Mouse (Mus musculus) CH12.LX (cell line): ENCODE data around the gene 2610528A11Rik. TPM values are rescaled to one million over a fixed set of nuclear protein-coding genes. Genes with fewer than 3 reads are reported as not detected.

ENCODE experiments used
- DNase-seq: peaks from one replicate; pipeline ENCODE4 v3.0.0-alpha.2; 2013; ENCODE audit errors: extremely low read depth
- H3K27ac ChIP-seq: 2 replicates; pipeline ENCODE4 v1.5.1; 2012; ENCODE audit warnings: low read depth, mild to moderate bottlenecking, control low read depth, moderate library complexity; ENCODE audit not compliant: insufficient read depth
- H3K27me3 ChIP-seq: replicated peaks from 2 replicates; pipeline ENCODE3; 2012; ENCODE audit warnings: inconsistent platforms
- H3K36me3 ChIP-seq, 2 experiments: replicated peaks in 1 of 2; 2 replicates each; pipeline versions ENCODE3 to v1.6.1; 2012; ENCODE audit warnings: inconsistent platforms in 1 of 2, low read length in 1 of 2, mild to moderate bottlenecking in 1 of 2, mixed read lengths in 1 of 2, moderate library complexity in 1 of 2; ENCODE audit not compliant: control insufficient read depth in 1 of 2, insufficient read depth in 1 of 2
- H3K4me1 ChIP-seq, 2 experiments: 2 replicates each; pipeline ENCODE4 v1.6.1; 2012; ENCODE audit warnings: inconsistent platforms in 1 of 2, moderate library complexity in 1 of 2; ENCODE audit not compliant: insufficient read depth in 2 of 2, control insufficient read depth in 1 of 2
- H3K4me2 ChIP-seq: 2 replicates; pipeline ENCODE4 v1.6.1; 2012; ENCODE audit warnings: low read depth, mild to moderate bottlenecking, control low read depth; ENCODE audit not compliant: poor library complexity, insufficient read depth, severe bottlenecking
- H3K4me3 ChIP-seq, 3 experiments: fragments of 150-350 bp in 1 of 3; sonication (generic) in 1 of 3; replicated peaks in 1 of 3; 2 replicates each; pipeline versions ENCODE3 to v1.5.1; 2011 to 2012; ENCODE audit warnings: low read depth in 2 of 3, low read length in 2 of 3, mild to moderate bottlenecking in 2 of 3, moderate library complexity in 2 of 3, control low read depth in 1 of 3, improper control_type of control experiment in 1 of 3, inconsistent platforms in 1 of 3, mixed read lengths in 1 of 3; ENCODE audit not compliant: poor library complexity in 1 of 3
- H3K79me2 ChIP-seq: replicated peaks from 2 replicates; pipeline ENCODE4 v1.6.1; 2012; ENCODE audit warnings: mild to moderate bottlenecking, moderate library complexity; ENCODE audit not compliant: control insufficient read depth, poor library complexity, insufficient read depth, severe bottlenecking; ENCODE audit errors: extremely low read depth
- H3K9ac ChIP-seq: 2 replicates; pipeline ENCODE4 v1.6.1; 2012; ENCODE audit warnings: low read depth, mild to moderate bottlenecking, control low read depth, moderate library complexity; ENCODE audit not compliant: insufficient read depth
- H3K9me3 ChIP-seq: replicated peaks from 2 replicates; pipeline ENCODE3; 2012; ENCODE audit warnings: low read length, inconsistent platforms, mixed read lengths
- BHLHE40 ChIP-seq: IDR thresholded peaks from 2 replicates; pipeline ENCODE4 v1.6.1; 2011; ENCODE audit warnings: mild to moderate bottlenecking, low read depth, low read length, improper control_type of control experiment
- CHD2 ChIP-seq: IDR thresholded peaks from 2 replicates; pipeline ENCODE4 v1.6.1; 2011; ENCODE audit warnings: low read length, improper control_type of control experiment
- CTCF ChIP-seq, 2 experiments: IDR thresholded peaks in 1 of 2; conservative IDR thresholded peaks in 1 of 2; 2 replicates each; pipeline ENCODE4 v1.5.1; 2011 to 2012; ENCODE audit warnings: low read depth in 2 of 2, low read length in 2 of 2, improper control_type of control experiment in 1 of 2, inconsistent platforms in 1 of 2, mild to moderate bottlenecking in 1 of 2, moderate library complexity in 1 of 2
- EP300 ChIP-seq: IDR thresholded peaks from 2 replicates; pipeline ENCODE4 v1.6.1; 2011; ENCODE audit warnings: low read length, improper control_type of control experiment
- GABPA ChIP-seq: IDR thresholded peaks from 2 replicates; pipeline ENCODE4 v1.6.1; 2012; ENCODE audit warnings: low read depth, low read length, improper control_type of control experiment, inconsistent platforms; ENCODE audit not compliant: insufficient replicate concordance
- JUN ChIP-seq: IDR thresholded peaks from 2 replicates; pipeline ENCODE4 v1.6.1; 2011; ENCODE audit warnings: low read depth, mild to moderate bottlenecking, low read length, improper control_type of control experiment, moderate library complexity; ENCODE audit not compliant: insufficient read depth
- KAT2A ChIP-seq: IDR thresholded peaks from 2 replicates; pipeline ENCODE4 v1.6.1; 2012; ENCODE audit warnings: low read length, improper control_type of control experiment, inconsistent platforms; ENCODE audit not compliant: insufficient replicate concordance
- MAX ChIP-seq: IDR thresholded peaks from 2 replicates; pipeline ENCODE4 v1.6.1; 2011; ENCODE audit warnings: low read length, improper control_type of control experiment
- MAZ ChIP-seq: IDR thresholded peaks from 2 replicates; pipeline ENCODE4 v1.6.1; 2012; ENCODE audit warnings: low read depth, mild to moderate bottlenecking, inconsistent platforms, low read length, improper control_type of control experiment, moderate library complexity
- MEF2A ChIP-seq: IDR thresholded peaks from 2 replicates; pipeline ENCODE4 v1.6.1; 2014; ENCODE audit warnings: low read depth, mild to moderate bottlenecking, inconsistent platforms, low read length, improper control_type of control experiment, borderline replicate concordance
- NELFE ChIP-seq: IDR thresholded peaks from 2 replicates; pipeline ENCODE4 v1.6.1; 2011; ENCODE audit warnings: low read depth, low read length, improper control_type of control experiment
- POLR2A ChIP-seq: IDR thresholded peaks from 2 replicates; pipeline ENCODE4 v1.6.1; 2011; ENCODE audit warnings: low read depth, mild to moderate bottlenecking, improper control_type of control experiment, low read length
- POLR2AphosphoS2 ChIP-seq: IDR thresholded peaks from 2 replicates; pipeline ENCODE4 v1.6.1; 2011; ENCODE audit warnings: low read depth, low read length, improper control_type of control experiment
- RCOR1 ChIP-seq: conservative IDR thresholded peaks from 2 replicates; pipeline ENCODE4 v1.6.1; 2012; ENCODE audit warnings: low read depth, mild to moderate bottlenecking, inconsistent platforms, low read length, improper control_type of control experiment
- TBP ChIP-seq: conservative IDR thresholded peaks from 2 replicates; pipeline ENCODE4 v1.6.1; 2011; ENCODE audit warnings: low read depth, low read length, improper control_type of control experiment
- UBTF ChIP-seq: IDR thresholded peaks from 2 replicates; pipeline ENCODE4 v1.6.1; 2012; ENCODE audit warnings: low read depth, mild to moderate bottlenecking, inconsistent platforms, low read length, improper control_type of control experiment, moderate library complexity
- ZC3H11A ChIP-seq: IDR thresholded peaks from 2 replicates; pipeline ENCODE4 v1.6.1; 2012; ENCODE audit warnings: low read depth, mild to moderate bottlenecking, inconsistent platforms, low read length, improper control_type of control experiment
- ZNF384 ChIP-seq: IDR thresholded peaks from 2 replicates; pipeline ENCODE4 v1.6.1; 2012; ENCODE audit warnings: low read depth, low read length, improper control_type of control experiment, inconsistent platforms
- dilution Hi-C: fragments of 300-500 bp; cut with MboI; formaldehyde crosslinking; loops from 2 replicates; pipeline ENCODE4 v1.14.3; 2020; ENCODE audit warnings: low sequenced_read_pairs; ENCODE audit not compliant: extremely low pct_unique_long_range_greater_than_20kb, extremely low pct_ligation_motif_present
- in situ Hi-C: fragments of 300-500 bp; cut with MboI; formaldehyde crosslinking; loops from 3 replicates; pipeline ENCODE4 v1.14.3; 2019; ENCODE audit warnings: low sequenced_read_pairs, low pct_ligation_motif_present, low pct_unique_long_range_greater_than_20kb, mixed read lengths
- polyA plus RNA-seq: library from polyadenylated mRNA; unstranded; fragments of >175 nt; gene quantifications from 2 replicates; pipeline ENCODE4 v1.2.1, GENCODE M21; 2012; ENCODE audit warnings: low read depth; ENCODE audit not compliant: insufficient read length
- total RNA-seq, 2 experiments: library from RNA; depleted of rRNA; stranded (reverse); fragments of 300-350 nt in 1 of 2; fragments of >200 nt in 1 of 2; gene quantifications; 2 replicates each; pipeline ENCODE4 v1.2.3; 2012 to 2014

2610528A11Rik gene
- total and polyA plus RNA-seq, 3 experiments, result not detected

GRCm38 (mm10) chr14:37064849-37065248 lies 49.0 kb downstream of the 2610528A11Rik start:
- H3K9ac ChIP-seq, result no peak overlapping the region

More at GRCm38 (mm10) chr14:37064849-37065248, 49.0 kb downstream of the 2610528A11Rik start:
- TF ChIP-seq POLR2A (no peak), MAX (no peak), POLR2AphosphoS2 (no peak), CTCF (conservative IDR thresholded peaks at IDR 0.05 in 1 of 2, IDR thresholded peaks at IDR 0.05 in 1 of 2; ENCODE audit: low read depth in 2 of 2, low read length in 2 of 2) (no peak), MAZ (no peak), JUN (no peak), MEF2A (no peak), BHLHE40 (no peak), CHD2 (no peak), NELFE (no peak), KAT2A (no peak), TBP (no peak), ZNF384 (no peak), GABPA (no peak), EP300 (no peak), RCOR1 (no peak), UBTF (no peak), ZC3H11A (no peak)
- TF ChIP-seq, all 38 proteins: peak for 0
- in situ Hi-C loops (no loop called here), dilution Hi-C loops (no loop called here)
- H3K36me3 ChIP-seq, result no peaks in the 10 kb centered on the region
- no peak for DNase-seq
- no peak overlapping the region for H3K4me2 ChIP-seq
- no peaks in the 10 kb centered on the region for H3K4me1 ChIP-seq
- no peaks in the 10 kb centered on the region for H3K79me2 ChIP-seq
- H3K9me3 ChIP-seq, result no peaks in the 10 kb centered on the region
- peaks cover 63% of the 10 kb centered on the region for H3K27me3 ChIP-seq
- H3K4me3 ChIP-seq, result no peak overlapping the region
- H3K27ac ChIP-seq, result no peak overlapping the region

Other genes starting within 250 kb of the 2610528A11Rik start
- 7.9 and 8.8 TPM in 2 replicates for gene Ccser2, start 145.2 kb downstream of the 2610528A11Rik start, total RNA-seq (2012; rRNA removed)
- gene Ccser2, start 145.2 kb downstream of the 2610528A11Rik start, total RNA-seq (2014; rRNA removed), result 9.6 and 9.8 TPM in 2 replicates
- 8.5 and 9.3 TPM in 2 replicates for gene Ccser2, start 145.2 kb downstream of the 2610528A11Rik start, polyA plus RNA-seq
- not detected in 2 replicates for gene Rgr, start 65.1 kb downstream of the 2610528A11Rik start, total RNA-seq (2012; rRNA removed)
- gene Rgr, start 65.1 kb downstream of the 2610528A11Rik start, total RNA-seq (2014; rRNA removed), result not detected in 2 replicates
- gene Rgr, start 65.1 kb downstream of the 2610528A11Rik start, polyA plus RNA-seq, result not detected in 2 replicates
- gene Lrit1, start 59.2 kb downstream of the 2610528A11Rik start, total RNA-seq (2012; rRNA removed), result not detected in 2 replicates
- not detected in 2 replicates for gene Lrit1, start 59.2 kb downstream of the 2610528A11Rik start, total RNA-seq (2014; rRNA removed)
- not detected in 2 replicates for gene Lrit1, start 59.2 kb downstream of the 2610528A11Rik start, polyA plus RNA-seq
- gene Lrit2, start 46.1 kb downstream of the 2610528A11Rik start, total RNA-seq (2012; rRNA removed), result not detected in 2 replicates
- not detected in 2 replicates for gene Lrit2, start 46.1 kb downstream of the 2610528A11Rik start, total RNA-seq (2014; rRNA removed)
- gene Lrit2, start 46.1 kb downstream of the 2610528A11Rik start, polyA plus RNA-seq, result not detected in 2 replicates
- gene Cdhr1, start 15.7 kb downstream of the 2610528A11Rik start, total RNA-seq (2012; rRNA removed), result not detected in 2 replicates
- gene Cdhr1, start 15.7 kb downstream of the 2610528A11Rik start, total RNA-seq (2014; rRNA removed), result not detected in 2 replicates
- not detected in 2 replicates for gene Cdhr1, start 15.7 kb downstream of the 2610528A11Rik start, polyA plus RNA-seq
- 190 and 302 TPM in 2 replicates for gene Ghitm, start 21.2 kb upstream of the 2610528A11Rik start, total RNA-seq (2012; rRNA removed)
- 320 and 363 TPM in 2 replicates for gene Ghitm, start 21.2 kb upstream of the 2610528A11Rik start, total RNA-seq (2014; rRNA removed)
- 311 TPM in 2 replicates for gene Ghitm, start 21.2 kb upstream of the 2610528A11Rik start, polyA plus RNA-seq